Mouse (Mus musculus) mouse embryonic stem cell (cell line): ENCODE measurements at regions not wholly inside any gene's neighbourhood (a gene's known extent, or its start where the extent isn't known, plus 50 kb on each side); places are given as distances from the start of the nearest gene placed in this dataset.

Source experiments
- in situ Hi-C, 2 experiments: fragments of 300-500 bp; cut with MboI; formaldehyde crosslinking; loops; 1 replicate in 1 of 2; 3 replicates in 1 of 2; pipeline ENCODE4 v1.14.3; 2019 to 2020; ENCODE audit warnings: low sequenced_read_pairs in 2 of 2, low pct_unique_long_range_greater_than_20kb in 1 of 2, mixed read lengths in 1 of 2; ENCODE audit not compliant: unreplicated experiment in 1 of 2

DNA sequence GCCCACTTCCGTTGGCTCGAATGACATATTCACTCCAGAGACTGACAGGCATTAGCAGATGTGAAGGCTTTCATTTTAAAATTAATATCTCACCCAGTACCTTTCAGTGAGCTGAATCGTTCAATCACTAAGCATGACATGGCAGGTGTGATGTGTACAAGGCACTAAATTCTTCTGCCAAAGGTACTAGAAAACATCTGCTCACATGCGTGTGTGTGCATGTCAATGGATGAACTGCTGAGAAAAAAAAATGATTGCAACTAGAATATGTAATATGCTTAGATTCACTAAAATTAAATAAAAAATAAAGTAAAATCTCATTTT is 191.6 kb upstream of the Mageb18 start:
- in situ Hi-C loops = no loop called here

DNA sequence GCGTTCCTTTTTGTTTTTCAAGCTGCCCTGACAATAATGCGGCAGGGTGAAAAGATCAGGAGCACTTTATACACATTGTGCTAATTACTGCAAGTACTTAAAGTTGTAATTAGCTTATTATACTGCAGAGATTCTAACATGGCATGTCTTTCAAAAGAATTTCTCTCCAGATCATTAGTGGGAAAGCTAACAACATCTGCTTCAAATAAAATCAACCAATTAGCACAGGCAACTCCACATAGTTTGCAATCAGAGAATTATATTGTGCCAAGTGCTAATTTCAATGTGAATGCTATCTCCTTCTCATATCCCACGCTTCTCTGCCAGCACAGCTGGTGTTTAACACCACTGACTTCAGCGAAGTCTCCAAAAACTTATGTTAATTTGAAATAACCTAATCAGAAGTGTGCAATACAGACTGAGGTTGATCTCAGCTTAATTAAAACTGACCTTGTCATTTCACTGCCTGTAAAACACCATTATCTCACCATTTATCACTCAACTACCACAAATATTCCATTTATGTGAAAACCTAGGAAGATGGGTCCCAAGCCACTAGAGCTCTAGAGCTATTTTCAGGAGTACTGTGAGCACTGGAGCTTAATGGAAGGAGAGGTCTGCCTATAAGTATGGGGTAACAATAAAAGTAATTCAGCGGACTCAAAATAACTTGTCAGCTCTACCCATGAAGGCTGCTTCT is 191.1 kb upstream of the Mageb18 start:
- in situ Hi-C loops = no loop called here

DNA sequence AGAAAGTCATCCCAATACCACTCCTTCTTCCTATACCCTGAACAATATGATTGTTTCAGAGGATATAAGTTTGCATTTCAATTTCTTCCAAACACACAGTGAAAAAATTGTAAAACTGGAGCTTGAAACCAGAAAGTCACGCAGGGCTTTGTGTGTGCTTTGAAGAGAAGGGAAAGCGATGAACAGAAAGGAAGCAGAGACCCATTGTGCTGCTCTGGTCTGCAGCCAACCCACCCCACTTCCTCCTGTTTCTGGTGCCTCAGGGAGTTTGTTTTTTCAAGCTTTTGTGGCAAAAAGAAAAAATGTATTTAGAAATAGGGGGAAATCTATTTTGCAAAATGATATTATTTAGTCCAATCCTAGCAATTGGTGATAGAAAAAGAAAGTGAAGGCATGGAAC is 187.4 kb upstream of the Mageb18 start:
- in situ Hi-C loops = no loop called here

DNA sequence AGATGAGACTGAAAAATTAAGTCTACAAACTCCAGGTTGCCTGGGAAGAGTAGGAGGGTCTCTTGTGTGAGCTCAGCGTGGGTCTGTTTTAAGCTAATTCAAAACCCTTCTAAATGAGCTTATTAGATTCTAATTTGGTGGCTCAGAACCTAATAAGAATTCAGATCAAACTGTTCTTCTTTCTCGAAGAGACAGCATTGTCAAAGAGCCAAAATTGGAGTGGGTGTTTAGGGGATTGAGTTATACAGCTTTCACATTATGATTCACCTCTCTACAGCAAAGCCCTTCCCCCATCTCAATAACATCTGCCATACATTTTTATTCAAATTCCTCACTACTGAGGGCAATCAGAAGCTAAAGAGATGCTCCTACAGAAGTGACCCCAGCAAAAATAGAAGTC is 140.7 kb upstream of the Mageb18 start:
- in situ Hi-C loops = no loop called here

DNA sequence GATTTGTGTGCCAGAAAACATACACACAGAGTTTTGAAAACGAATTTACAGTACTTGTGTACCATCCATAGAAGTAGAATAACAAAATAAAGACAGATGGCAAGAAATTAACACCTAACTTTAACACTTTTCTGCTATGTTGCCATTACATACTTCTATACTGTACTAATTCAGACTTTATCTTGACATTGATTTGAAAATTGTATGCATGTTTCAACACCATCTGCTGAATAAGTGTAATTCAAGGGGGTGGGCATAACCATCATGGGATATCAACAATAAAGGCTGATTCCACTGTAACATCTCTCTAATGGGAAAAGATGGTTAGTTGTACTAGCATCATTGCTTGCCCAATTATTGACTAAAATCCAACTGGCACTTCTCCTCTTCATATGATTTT is 110.9 kb upstream of the Mageb18 start:
- in situ Hi-C loops = no loop called here

DNA sequence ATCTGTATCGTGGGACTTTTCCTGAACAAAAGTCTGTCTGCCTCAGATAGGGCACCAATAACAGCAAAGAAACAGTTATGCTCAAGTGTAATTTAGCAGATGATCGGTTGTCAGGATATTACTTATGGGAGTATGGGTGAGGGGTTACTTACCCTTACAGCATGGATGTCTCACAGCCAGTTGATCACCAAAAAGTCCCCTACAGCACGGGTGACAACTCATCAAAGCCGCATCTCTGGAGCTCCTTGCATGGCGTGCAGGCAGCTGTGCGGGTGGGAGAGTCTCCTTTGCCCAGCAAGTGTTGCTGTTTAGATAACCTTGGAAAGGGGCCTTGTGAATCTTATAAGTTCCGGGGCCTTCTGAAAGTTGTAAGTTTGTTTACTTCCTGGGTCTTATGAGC is 80.4 kb upstream of the Mageb18 start:
- in situ Hi-C loops = no loop called here

DNA sequence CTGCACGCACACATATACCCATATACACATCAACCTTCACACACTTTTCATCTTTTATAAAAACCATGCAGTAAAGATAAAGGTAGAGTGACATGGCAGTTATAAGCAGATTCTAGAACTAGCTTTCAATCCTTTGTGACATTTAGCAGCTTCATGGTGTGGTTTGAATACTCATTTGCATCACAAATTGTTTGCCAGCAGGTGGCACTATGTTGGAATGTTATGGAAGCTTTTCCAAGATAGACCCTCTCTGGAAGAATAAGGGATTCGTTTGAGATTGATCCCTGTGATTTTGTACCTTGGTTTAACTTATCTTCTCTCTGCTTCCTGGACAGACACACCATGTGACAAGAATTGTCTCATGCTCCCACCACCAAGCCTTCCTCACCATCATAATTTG is 61.8 kb upstream of the Mageb18 start:
- in situ Hi-C loops = loop anchor here in 1 of 2 experiments (25.0 kb wide), 1 partner anchor 176 kb away; no protein-coding TSS in a partner anchor
